Mouse (Mus musculus) forebrain, embryonic 10.5 days (tissue): ENCODE results near the gene Uvrag. TPM values are rescaled to one million over a fixed set of nuclear protein-coding genes. Genes with fewer than 3 reads are reported as not detected.
A peak's percentile ranks its signal among the peaks of the same experiment; 100 is the strongest.

ENCODE experiments used
- DNase-seq: peaks from one replicate; pipeline ENCODE4 v3.0.0-alpha.2; 2017; ENCODE audit warnings: low spot score; ENCODE audit errors: extremely low spot score
- H3K27ac ChIP-seq: fragments of 300-500 bp; sonication (generic); 2 replicates; pipeline ENCODE4 v1.5.1; 2016; ENCODE audit warnings: mild to moderate bottlenecking
- H3K27me3 ChIP-seq: fragments of 300-500 bp; sonication (generic); 2 replicates; pipeline ENCODE4 v1.6.1; 2016; ENCODE audit warnings: mild to moderate bottlenecking; ENCODE audit not compliant: poor library complexity, severe bottlenecking
- H3K36me3 ChIP-seq: fragments of 300-500 bp; sonication (generic); replicated peaks from 2 replicates; pipeline ENCODE4 v1.6.1; 2016; ENCODE audit warnings: mild to moderate bottlenecking, moderate library complexity
- H3K4me1 ChIP-seq: fragments of 300-500 bp; sonication (generic); 2 replicates; pipeline ENCODE4 v1.6.1; 2016
- H3K4me3 ChIP-seq: fragments of 300-500 bp; sonication (generic); 2 replicates; pipeline ENCODE4 v1.5.1; 2016; ENCODE audit warnings: mild to moderate bottlenecking, moderate library complexity
- H3K9me3 ChIP-seq: fragments of 300-500 bp; sonication (generic); 2 replicates; pipeline ENCODE4 v1.6.1; 2016; ENCODE audit warnings: mild to moderate bottlenecking, moderate library complexity
- WGBS: fragments of 180-500 bp; shearing (Covaris S2); methylation state at CpG from one replicate; pipeline ENCODE4 v1.1.7; 2016; 5-methylcytosine and 5-hydroxymethylcytosine counted together
- polyA plus RNA-seq: library from polyadenylated mRNA; unstranded; fragments of >200 nt; fragmentation: Nextera tagmentation; extraction: Ambion mirVana; gene quantifications from 2 replicates; pipeline ENCODE4 v1.2.1, GENCODE M21; 2016

Uvrag gene
- polyA plus RNA-seq, 1 experiment from 2014 or later = 9.8 TPM

DNA sequence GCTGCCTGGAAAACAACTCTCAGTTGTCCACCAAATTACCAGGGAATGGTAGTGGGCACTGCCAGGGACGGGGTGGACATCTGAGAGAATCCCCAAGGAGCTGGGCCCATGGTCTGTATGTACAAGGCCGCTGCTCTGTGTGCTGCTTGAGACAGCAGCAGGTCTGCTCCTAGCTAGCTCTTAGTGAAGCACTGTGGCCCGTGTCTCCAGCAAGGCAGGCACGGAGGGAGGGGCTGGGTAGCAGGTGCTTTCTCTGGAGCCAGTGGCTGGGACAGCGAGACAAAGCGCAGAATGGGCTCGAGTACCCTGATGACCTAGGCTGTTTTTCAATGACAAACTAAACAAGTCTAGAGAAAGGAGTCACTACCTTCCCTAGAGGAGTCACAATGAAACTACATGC is 20.1 kb upstream of the Uvrag start:
- 91% methylated on average over 7 of the region's 7 CpGs for WGBS

DNA sequence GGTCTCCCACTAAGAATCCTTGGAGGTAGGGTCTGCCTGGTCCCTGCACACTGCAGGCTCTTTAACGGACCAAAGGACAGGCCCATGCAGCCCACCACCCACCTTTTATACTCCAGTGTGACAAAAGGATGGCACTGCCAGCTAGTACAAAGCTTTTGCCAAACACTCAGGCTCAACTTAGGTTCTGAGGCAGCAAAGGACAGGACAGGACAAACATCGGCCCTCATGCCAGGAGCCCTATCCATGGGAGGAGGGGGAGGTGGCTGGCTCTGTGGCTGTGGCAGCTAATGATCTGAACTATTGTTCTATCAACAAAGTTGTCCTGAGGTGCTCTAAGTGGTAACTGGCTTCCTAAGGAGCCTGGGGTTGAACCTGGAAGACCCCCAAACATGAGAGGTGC is 18.5 kb upstream of the Uvrag start:
- Histone ChIP-seq H3K36me3 (no peaks in the 10 kb centered on the region), H3K4me3 (no peak overlapping the region), H3K9me3 (no peaks in the 10 kb centered on the region), H3K27me3 (no peaks in the 10 kb centered on the region), H3K4me1 (peaks cover 46% of the 10 kb centered on the region), H3K27ac (0 out of 2 replicates have a peak overlapping the region, but pooled peaks have one; percentile 26)
- no peak for DNase-seq
- WGBS = 80% methylated on average over 2 of the region's 2 CpGs

More for the DNA sequence above, 20.1 kb upstream of the Uvrag start:
- Histone ChIP-seq H3K27me3 (no peaks in the 10 kb centered on the region), H3K9me3 (no peaks in the 10 kb centered on the region), H3K4me3 (no peak overlapping the region), H3K4me1 (peaks cover 33% of the 10 kb centered on the region), H3K36me3 (no peaks in the 10 kb centered on the region), H3K27ac (no peak overlapping the region)
- no peak for DNase-seq

DNA sequence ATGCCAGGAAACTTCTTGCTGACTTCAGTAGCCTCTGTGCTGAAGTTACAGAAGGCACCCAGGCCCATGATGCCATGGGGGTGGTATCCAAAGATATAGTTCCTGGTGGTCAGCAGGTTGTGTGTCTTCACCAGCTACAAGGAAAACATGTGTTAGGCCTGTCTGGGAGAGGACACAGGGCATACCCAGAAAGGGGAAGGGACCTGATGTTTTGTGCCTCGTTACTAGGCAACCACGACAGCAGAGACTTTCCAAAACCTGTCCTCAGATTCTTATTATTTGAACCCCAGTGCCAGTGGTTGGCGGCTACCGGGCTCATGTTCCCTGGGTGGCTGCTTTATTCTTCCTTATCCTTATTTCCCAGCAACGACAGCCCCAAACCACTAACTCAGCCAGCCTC is 18.0 kb upstream of the Uvrag start:
- DNase-seq = no peak
- Histone ChIP-seq H3K27ac (no peak overlapping the region), H3K36me3 (no peaks in the 10 kb centered on the region), H3K4me3 (no peak overlapping the region), H3K27me3 (no peaks in the 10 kb centered on the region), H3K4me1 (peaks cover 48% of the 10 kb centered on the region), H3K9me3 (no peaks in the 10 kb centered on the region)
- WGBS = 75% methylated on average over 5 of the region's 5 CpGs

DNA sequence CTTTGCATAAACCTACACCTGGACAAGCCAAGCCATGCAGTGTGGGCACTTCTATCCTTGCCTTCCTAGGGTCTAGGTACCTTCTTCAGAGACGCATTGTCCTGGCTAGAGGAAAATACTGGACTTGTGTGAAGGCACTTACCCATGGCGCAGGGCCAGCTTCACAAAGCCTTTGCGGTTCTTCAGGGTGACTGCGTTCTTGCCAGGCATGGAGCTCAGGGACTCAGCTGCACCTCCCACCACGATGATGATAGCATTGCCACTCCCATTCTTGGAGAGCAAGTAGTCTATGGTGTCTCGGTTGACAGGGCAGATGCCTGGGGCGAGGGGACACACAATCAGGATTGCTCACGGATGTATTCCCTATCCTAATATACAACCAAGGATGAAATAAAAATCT is 17.1 kb upstream of the Uvrag start:
- Histone ChIP-seq H3K36me3 (no peaks in the 10 kb centered on the region), H3K4me1 (peaks cover 48% of the 10 kb centered on the region), H3K9me3 (no peaks in the 10 kb centered on the region), H3K27ac (no peak overlapping the region), H3K27me3 (no peaks in the 10 kb centered on the region), H3K4me3 (no peak overlapping the region)
- 91% methylated on average over 8 of the region's 8 CpGs for WGBS
- no peak for DNase-seq

DNA sequence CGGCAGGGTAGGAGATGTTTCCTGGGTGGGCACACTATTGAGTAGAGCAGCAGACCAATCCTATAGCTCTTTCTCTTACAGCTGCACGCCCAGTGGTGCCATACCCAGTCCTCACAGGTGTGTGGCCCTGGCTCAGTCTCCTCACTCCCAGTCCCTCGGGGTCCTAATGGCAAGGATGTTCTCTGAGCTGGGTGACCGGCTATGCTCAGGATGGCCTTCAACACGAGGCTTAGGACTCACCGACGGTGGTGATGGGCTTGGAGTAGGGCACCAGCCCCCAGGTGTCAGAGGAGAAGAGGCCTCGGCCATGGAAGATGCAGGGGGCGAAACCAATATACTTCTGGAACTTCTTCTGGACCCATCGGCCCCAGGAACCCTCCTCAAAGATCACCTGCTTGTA is 15.8 kb upstream of the Uvrag start:
- Histone ChIP-seq H3K27me3 (no peaks in the 10 kb centered on the region), H3K4me1 (peaks cover 44% of the 10 kb centered on the region), H3K27ac (no peak overlapping the region), H3K36me3 (no peaks in the 10 kb centered on the region), H3K9me3 (no peaks in the 10 kb centered on the region), H3K4me3 (no peak overlapping the region)
- WGBS = 89% methylated on average over 10 of the region's 10 CpGs
- DNase-seq = no peak

DNA sequence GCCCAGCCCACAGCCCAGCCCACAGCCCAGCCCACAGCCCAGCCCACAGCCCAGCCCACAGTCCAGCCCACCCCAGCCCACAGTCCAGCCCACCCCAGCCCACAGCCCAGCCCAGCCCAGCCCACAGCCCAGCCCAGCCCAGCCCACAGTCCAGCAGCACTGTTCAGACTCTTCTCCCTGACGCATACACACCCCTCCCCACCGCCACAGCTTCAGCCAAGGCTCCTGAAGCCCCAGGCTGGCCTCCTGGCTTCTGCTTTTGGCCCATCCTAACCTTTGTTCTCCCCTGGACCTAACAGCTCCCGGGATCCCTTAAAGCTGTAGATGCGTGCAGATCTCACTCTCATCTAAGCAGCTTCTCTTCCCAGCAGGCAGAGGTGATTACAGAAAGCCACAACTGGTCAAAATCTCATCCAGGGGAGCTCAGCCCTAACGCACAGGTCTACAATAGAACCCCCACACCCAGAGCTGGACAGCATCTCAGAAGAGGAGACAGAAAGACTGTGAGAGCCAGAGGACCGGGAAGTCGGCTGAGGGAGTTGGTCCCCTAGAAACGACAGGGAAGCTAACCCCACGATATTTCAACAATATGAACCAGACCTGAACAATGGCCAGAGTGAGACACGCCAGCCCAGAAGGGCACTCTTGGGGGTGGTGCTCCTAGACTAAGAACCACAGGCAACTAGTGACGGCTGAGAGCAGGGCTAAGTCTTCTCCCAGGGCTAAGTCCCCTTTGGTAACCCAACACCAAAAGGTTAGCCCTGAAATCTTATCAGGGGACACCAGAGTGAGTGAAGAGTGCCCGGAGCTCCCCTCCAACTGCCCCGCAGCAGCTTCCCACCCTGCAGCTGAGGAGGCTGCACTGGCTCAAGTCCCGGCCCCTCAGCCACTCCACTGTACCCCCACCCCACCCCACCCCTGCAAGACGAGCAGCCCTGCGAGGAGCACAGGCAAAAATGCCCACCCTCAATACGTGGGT is 14.7 kb upstream of the Uvrag start:
- H3K27ac ChIP-seq = peak overlapping the region; percentile 75
- WGBS = 20% methylated on average over 17 of the region's 17 CpGs

DNA sequence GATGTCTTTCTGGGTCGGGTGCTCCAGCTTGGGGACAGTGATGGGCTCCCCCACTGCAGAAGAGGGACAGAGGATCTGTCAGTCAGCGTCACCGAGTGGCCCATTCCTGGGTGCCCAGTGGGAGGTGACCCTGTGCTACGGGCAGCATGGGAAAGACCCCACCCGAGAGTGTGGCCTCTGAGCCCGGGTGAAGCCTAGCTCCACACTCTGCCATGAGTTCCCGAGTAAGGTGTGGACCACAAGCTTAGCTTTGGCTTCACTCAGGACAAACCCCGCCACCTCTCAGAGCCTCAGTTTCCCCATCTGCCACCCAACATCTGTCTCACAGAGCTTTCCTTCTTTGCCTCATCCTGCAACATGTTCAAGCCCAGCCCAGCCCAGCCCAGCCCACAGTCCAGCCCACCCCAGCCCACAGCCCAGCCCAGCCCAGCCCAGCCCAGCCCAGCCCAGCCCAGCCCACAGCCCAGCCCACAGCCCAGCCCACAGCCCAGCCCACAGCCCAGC is 13.8 kb upstream of the Uvrag start:
- Histone ChIP-seq H3K27me3 (no peaks in the 10 kb centered on the region), H3K27ac (peak overlapping the region; percentile 9; the same call in 1 of the 2 replicates), H3K4me3 (no peak overlapping the region; the same call in 1 of the 2 replicates), H3K9me3 (no peaks in the 10 kb centered on the region), H3K4me1 (peaks cover 31% of the 10 kb centered on the region), H3K36me3 (no peaks in the 10 kb centered on the region)
- WGBS = 56% methylated on average over 8 of the region's 8 CpGs
- peak; percentile 37 for DNase-seq

More for the DNA sequence above, 14.7 kb upstream of the Uvrag start:
- Histone ChIP-seq H3K4me3 (peak overlapping the region; percentile 35), H3K27me3 (no peaks in the 10 kb centered on the region), H3K36me3 (no peaks in the 10 kb centered on the region), H3K9me3 (no peaks in the 10 kb centered on the region), H3K4me1 (peaks cover 33% of the 10 kb centered on the region)
- DNase-seq = peak; percentile 73

DNA sequence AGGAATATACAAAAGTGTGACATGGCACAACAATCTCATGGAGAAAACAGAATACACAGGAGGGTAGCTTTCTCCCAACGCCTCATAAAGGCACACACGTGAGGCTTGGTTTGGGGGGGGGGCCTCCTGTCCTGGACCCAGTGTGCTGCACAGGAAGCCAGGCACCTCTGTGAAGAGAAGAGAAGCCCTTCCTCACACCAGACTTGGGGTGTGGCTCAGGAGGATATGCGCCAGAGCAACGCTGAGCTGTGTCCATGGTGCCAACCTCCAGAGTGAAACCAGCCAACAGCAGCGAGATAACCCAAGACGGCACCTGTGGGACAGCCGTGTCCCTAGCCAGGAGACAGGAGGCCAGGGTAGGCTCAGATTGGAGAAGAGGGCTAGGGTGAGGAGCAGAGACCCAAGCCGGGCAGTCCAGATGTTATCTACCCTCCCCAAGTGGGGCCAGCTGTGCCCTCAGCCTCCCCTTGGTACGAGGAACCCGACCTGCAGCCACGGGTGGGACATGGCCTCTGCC is 12.8 kb upstream of the Uvrag start:
- Histone ChIP-seq H3K27me3 (no peaks in the 10 kb centered on the region), H3K4me3 (no peak overlapping the region), H3K36me3 (no peaks in the 10 kb centered on the region), H3K4me1 (peaks cover 23% of the 10 kb centered on the region), H3K27ac (no peak overlapping the region), H3K9me3 (no peaks in the 10 kb centered on the region)
- WGBS = 91% methylated on average over 11 of the region's 11 CpGs
- no peak for DNase-seq

DNA sequence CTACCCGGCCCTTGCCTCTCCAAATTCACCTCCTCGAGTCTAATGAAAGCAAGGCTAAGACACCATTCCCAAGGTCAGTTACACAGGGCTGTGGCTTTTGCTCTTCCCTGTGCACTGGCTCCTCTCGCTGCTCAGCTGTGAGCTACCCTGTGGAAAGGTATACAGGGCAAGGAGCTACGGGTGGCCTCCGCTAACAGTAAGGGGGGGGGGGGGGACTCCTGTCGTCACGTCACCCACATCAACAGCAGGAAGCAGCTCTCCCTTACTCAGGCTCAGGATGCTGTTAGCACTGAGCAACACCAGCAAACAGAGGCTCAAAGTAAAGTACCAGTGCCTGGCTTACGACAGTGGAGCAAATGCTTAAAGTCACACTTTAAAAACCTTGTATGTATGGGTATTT is 11.8 kb upstream of the Uvrag start:
- no peak overlapping the region for H3K4me3 ChIP-seq
- H3K4me1 ChIP-seq = peaks cover 22% of the 10 kb centered on the region
- H3K9me3 ChIP-seq = no peaks in the 10 kb centered on the region
- H3K36me3 ChIP-seq = no peaks in the 10 kb centered on the region
- no peak for DNase-seq
- H3K27me3 ChIP-seq = no peaks in the 10 kb centered on the region
- no peak overlapping the region for H3K27ac ChIP-seq
- 91% methylated on average over 8 of the region's 8 CpGs for WGBS

DNA sequence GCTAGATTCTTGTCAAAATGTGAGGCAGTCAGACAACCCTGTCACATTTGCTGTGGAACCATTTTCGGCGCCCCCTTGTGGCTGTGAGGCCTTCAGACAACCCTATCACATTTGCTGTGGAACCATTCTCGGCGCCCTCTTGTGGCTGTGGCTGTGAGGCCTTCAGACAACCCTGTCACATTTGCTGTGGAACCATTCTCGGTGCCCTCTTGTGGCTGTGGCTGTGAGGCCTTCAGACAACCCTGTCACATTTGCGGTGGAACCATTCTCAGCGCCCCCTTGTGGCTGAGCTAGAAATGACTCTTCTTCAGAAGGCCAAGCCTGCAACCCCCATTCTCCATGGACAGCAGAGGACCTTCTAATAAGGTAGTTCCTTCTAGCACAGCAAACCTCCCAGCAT is 10.4 kb upstream of the Uvrag start:
- Histone ChIP-seq H3K36me3 (no peaks in the 10 kb centered on the region), H3K4me3 (no peak overlapping the region), H3K4me1 (peaks cover 18% of the 10 kb centered on the region), H3K9me3 (no peaks in the 10 kb centered on the region), H3K27ac (no peak overlapping the region), H3K27me3 (no peaks in the 10 kb centered on the region)
- DNase-seq = peak; percentile 91
- WGBS = 7% methylated on average over 7 of the region's 7 CpGs

DNA sequence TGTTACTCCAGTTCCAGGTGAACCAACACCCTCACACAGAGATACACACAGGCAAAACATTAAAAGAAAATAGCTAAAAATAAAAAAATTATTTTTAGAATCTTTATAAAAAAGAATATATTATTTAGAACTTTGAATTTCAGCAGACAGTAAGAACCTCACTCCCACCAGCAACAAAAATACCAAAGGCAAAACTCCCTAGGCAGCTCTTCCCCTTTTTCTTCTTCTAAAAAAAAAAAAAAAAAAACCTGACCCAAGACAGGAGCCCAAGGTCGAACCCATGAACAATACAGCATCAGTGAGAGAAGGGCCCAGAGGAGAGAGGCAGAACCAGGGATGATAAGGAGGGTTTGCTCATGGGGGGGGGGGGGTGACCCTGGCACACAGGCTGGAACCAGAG is 8.1 kb upstream of the Uvrag start:
- Histone ChIP-seq H3K36me3 (no peaks in the 10 kb centered on the region), H3K4me1 (peaks cover 11% of the 10 kb centered on the region), H3K27ac (no peak overlapping the region), H3K27me3 (no peaks in the 10 kb centered on the region), H3K4me3 (no peak overlapping the region), H3K9me3 (no peaks in the 10 kb centered on the region)
- 75% methylated on average over 1 of the region's 1 CpGs for WGBS
- DNase-seq = no peak

DNA sequence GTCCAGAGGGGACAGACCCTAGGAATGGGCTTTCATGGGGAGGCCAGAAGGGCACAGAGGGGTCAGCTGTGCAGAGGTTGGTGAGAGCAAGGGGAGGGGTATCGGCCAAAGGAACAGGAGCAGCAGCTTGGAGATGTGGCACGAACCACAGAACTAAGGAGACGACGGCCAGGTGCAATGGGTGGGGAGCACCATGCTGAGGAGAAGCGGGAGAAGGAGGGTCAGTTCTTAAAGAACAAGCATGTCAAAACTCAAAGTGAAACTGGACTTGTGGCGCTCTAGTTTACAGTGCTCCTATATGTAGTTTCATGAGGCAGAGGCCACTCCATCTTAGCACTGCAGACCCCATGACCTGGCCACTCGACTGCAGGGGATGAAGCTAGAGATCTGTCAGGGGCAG is 6.6 kb upstream of the Uvrag start:
- Histone ChIP-seq H3K9me3 (no peaks in the 10 kb centered on the region), H3K27ac (no peak overlapping the region; the same call in 1 of the 2 replicates), H3K4me3 (no peak overlapping the region), H3K36me3 (no peaks in the 10 kb centered on the region), H3K27me3 (no peaks in the 10 kb centered on the region), H3K4me1 (peaks cover 11% of the 10 kb centered on the region)
- DNase-seq = no peak
- 89% methylated on average over 7 of the region's 7 CpGs for WGBS

DNA sequence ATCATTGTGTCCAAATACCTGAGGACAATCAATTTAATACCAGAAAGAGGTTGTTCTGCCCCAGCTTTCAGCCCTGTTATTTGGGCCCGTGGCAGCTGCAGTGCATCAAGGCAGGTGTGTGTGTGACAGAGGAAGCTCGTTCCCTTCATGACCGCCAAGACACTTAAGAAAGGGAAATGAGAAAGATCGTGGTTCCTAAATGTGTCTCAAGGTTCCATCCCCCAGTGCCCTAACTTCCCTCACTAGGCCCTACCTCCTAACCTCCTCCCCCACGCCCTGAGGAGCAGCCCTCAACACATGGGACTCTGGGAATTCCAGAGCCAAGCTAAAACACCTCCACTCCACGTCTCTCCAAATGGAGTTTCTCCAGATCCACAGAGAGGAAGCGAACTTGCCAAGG is 6.0 kb upstream of the Uvrag start:
- DNase-seq = no peak
- H3K4me3 ChIP-seq = no peak overlapping the region
- no peak overlapping the region; the same call in 1 of the 2 replicates for H3K27ac ChIP-seq
- no peaks in the 10 kb centered on the region for H3K36me3 ChIP-seq
- no peaks in the 10 kb centered on the region for H3K27me3 ChIP-seq
- peaks cover 16% of the 10 kb centered on the region for H3K4me1 ChIP-seq
- H3K9me3 ChIP-seq = no peaks in the 10 kb centered on the region
- 82% methylated on average over 7 of the region's 7 CpGs for WGBS
